Mouse (Mus musculus) brain, adult 2 months (tissue): ENCODE data around the gene Lrrc61.
"Not testable (repeated sequence)": the region's sequence is repeated elsewhere in the genome, so short reads cannot be mapped to it uniquely, and the experiment has no call there.

Experiments used
- DNase-seq: peaks from one replicate; pipeline ENCODE4 v3.0.0; 2011; ENCODE audit warnings: low read depth, low spot score

Gene Lrrc61

GRCm38 (mm10) chr6:48554280-48555103, at the start of gene Lrrc61:
TSS of gene Lrrc61 (plus strand) at chr6:48554796.
- DNase-seq = peak; percentile 99

DNA sequence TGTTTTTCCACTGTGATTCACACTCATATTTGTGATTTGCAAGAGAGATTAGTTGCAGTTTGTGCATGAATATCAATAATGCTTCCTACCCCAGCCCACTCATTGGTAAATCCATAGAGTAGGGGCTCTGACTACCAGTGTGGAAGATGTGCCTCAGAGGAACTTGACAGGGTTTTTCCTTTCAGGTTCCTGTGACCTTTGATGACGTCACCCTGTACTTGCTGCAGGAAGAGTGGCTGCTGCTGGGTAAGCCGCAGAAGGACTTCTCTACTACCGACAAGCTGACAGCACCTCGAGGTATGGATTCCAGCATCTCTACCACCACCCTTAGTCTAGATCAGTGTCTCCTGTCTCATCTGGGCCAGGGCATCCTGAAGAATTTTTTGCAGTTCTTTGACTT, 46.5 kb upstream of the Lrrc61 start:
- no peak for DNase-seq

DNA sequence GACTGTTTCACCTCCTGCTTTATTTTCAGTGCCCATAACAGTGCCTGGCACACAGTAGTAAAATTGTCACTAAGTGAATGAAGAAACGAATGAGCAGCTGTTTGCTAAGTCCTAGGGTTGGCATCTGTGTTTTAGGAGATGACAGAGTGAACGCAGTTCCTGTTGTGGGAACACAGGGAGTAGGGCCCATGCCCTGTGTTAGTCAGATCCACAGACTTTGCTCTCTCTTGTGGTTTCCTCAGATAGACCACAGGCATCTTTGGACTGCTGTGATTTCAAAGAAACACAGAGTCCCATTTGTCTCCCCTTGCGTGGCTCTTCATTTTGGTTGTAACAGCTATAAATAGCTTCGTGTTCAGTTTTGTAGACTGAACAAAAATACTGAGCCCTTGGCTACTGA, 44.2 kb upstream of the Lrrc61 start:
- DNase-seq = no peak

DNA sequence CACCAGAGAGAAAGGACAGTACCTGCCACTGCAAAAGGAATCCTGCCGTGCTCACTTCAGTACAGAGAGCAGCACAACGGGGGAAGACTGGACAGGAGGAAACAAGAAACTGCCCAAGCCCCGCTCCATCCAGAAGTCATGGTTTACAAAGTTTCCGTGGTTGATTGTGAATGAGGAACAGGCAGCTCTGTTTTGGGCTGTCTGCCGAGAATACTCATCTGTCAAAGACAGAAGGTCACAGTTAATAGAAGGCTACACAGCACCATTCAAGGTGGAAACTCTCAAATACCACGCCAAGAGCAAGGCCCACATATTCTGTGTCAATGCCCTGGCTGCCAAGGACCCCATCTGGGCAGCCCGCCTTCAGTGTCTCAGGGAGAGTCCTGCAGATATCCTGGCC, 42.7 kb upstream of the Lrrc61 start:
- DNase-seq = no peak

DNA sequence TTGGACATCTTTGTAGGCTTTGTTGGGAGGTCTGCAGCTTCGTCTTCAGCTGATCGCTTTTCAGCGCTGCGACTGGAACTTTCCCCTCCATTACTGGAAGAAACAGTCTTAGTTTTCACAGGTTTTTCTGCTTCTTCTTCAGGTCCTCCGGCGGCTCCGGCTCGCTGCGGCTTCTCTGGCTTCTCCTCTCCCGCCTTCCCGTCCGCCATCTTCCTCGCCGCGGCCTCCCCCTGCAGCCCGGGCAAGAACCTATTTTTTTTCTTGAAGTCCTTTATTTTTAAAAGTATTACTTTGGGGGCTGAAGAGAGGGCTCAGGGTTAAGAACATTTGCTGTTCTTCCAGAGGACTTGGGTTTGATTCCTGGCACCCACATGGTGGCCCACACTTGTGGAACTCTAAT, 29.7 kb upstream of the Lrrc61 start:
- not testable (repeated sequence) for DNase-seq

DNA sequence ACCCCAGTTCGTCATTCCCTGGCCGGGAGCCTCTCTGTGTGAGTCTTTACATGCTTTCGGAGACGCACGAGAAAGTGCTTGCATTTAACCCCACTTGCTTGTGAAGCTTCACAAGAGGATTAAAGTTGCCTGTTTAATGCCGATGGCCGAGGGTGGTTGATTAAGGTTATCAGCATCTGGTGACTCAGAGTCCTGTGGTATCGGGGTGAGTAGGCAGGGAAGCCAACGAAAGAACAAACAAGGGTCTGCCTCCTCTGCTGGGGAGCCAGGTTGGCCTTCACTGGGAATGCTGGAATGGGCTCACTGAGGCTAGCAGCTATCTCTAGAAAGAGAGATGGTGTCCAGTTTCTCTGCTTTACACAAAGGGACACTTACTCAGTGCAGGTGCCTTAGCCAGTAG, 26.7 kb upstream of the Lrrc61 start:
- DNase-seq = no peak

GRCm38 (mm10) chr6:48529261-48529660, 25.3 kb upstream of the Lrrc61 start:
- no peak for DNase-seq

- DNase-seq = peak; percentile 70
These were observed 24.6 kb upstream of the Lrrc61 start for GRCm38 (mm10) chr6:48529871-48530440.

GRCm38 (mm10) chr6:48530862-48531261, 23.7 kb upstream of the Lrrc61 start:
- DNase-seq = no peak

GRCm38 (mm10) chr6:48533475-48533874, 21.1 kb upstream of the Lrrc61 start:
- no peak for DNase-seq

DNA sequence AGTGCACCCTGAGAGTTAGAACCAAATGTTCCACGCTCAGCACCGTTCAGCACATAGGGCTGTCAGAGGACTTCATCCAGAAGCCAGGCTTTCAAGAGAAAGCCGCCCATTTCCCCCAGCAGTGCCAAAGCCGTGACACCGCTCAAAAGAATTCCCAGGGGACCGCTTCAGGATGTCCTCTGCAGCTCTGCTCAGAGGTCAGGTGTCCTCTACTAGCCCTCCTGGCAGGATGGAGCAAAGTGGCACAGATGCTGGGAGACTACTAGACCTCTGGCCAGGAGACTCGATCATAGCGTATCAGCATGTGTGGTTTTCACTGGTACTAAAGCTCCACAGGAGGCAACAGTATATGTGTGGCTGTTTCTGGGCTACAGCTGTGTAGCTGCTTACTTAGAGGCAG, 19.7 kb upstream of the Lrrc61 start:
- no peak for DNase-seq

GRCm38 (mm10) chr6:48536091-48536490, 18.5 kb upstream of the Lrrc61 start:
- DNase-seq = no peak

GRCm38 (mm10) chr6:48537105-48537954, 17.3 kb upstream of the Lrrc61 start, which contains the start of gene Atp6v0e2:
TSS of gene Atp6v0e2 (plus strand) at chr6:48537615.
- DNase-seq = peak; percentile 99

GRCm38 (mm10) chr6:48538841-48539737, 15.5 kb upstream of the Lrrc61 start:
- DNase-seq = peak; percentile 95

GRCm38 (mm10) chr6:48539860-48540259, 14.7 kb upstream of the Lrrc61 start:
- no peak for DNase-seq

DNA sequence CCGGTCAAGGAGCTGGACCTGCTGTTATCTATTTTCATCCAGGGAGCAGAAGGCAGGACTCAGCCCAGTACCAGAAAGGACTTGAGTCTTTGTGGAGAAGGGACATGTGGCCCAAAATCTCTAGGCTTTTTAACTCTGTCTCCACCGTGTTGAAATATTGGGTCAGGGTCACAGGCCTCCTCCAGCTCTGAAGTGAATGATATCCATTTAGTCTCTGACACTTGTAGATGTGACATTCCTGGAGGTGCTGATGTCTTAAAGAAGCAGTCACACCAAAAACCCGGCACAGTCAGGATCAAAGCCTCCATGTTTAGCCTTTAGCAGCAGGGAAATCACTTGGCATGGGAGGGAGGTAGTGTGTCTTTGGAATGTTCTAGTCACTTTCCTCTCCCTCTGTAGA, 13.9 kb upstream of the Lrrc61 start:
- no peak for DNase-seq

DNA sequence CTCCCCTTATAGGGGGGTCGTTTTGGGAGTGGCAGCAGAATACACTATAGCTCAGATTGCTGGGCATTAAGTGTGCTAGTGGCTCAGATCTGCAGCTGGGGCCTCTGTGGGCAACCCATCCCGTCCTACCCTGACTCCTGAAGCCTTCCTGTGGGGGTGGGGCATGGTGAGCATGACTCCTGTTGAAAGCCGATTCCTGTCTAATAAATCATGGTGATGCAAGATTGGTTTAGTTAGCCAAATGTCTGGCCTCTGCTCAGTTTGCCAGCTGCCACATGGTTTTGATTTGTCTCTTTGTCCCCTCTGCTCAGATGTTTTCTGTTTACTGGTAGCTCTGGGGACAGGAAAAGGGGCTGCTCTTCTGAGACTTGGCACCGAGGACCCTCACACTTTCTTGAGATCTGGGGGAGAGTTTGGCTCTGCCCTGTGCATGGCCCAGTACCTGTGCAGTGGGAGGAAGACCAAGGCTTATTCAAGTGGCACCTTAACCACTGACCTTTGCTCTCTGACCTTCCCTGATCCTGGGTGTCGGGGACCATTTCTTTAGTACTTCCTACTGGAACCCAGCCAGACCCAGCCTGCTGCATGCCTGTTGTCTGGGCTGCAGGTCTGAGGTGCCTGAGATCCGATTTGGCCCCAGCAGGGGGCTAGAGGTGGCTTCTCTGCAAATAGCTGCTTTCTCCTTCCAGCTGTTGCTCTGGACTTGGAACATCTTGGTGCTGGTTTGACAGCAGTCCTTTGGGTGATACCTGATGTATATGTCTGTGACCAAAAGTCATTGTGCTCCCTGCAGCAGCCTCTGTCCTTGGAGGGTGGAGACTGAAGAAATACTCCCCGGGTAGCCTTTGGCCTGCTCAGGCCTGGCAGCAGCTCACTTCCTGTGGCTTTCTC, 12.8 kb upstream of the Lrrc61 start:
- no peak for DNase-seq

DNA sequence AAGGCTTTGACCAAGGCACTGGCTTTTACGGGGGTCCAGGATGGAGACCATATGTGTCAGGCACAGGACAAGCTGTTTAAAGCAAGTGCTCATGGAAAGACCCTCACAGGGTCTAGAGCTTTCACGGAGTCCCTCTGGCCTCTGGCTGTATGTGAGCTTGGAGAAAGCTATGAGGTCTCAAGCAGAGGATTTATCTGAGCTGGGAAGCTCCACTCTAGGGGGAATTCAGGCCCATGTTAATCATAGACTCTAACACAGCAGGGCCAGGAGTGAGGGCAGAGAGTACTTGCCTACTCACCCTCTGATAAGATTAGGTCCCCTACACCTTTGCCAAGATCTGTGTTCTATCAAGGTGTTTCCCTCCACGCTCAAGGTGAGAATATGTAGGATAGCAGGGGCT, 12.0 kb upstream of the Lrrc61 start:
- DNase-seq = no peak

DNA sequence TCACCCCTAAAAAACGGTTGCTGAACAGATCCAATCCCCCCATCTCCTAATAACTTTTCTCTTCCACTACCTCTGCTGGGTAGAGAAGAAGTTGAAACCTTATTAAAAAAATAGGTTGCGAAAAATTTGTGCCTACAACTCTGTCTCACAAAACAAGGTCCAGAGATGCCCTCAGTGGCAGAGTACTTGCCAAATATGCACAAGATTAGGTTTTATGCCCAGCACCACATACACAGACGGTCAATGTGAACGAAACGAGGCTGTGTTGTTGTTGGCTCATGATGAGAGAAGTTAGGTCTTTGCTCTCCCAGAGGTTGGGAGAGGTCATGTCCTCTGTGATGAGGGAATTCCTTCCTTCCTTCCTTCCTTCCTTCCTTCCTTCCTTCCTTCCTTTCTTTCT, 9.3 kb upstream of the Lrrc61 start:
- no peak for DNase-seq

DNA sequence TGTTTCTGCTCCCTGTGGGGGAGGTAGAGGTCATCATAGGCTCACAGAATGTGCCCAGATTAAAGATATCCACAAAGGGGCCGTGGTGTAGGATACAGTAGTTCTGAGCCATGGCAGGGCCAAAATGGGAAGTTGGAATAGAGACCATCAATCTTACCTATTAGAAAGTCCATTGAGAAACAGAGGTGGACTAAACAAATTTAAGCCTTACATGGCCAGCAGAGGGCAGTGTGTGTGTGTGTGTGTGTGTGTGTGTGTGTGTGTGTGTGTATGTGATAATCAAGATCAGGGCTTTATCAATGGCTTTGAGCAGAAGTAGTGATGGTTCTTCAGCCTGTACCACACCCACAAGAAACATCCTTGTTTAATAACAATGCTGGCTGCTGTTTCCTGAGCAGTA, 8.3 kb upstream of the Lrrc61 start:
- peak; percentile 66 for DNase-seq
